Mouse (Mus musculus) left cerebral cortex, postnatal 10 days (tissue): ENCODE results near the gene Fam229a. TPM values are rescaled to one million over a fixed set of nuclear protein-coding genes. Genes with fewer than 3 reads are reported as not detected.
"Not testable (repeated sequence)": the region's sequence is repeated elsewhere in the genome, so short reads cannot be mapped to it uniquely, and the experiment has no call there.

Source experiments
- DNase-seq, 2 experiments: peaks; one replicate each; pipeline ENCODE4 v3.0.0; 2021 to 2022; ENCODE audit warnings: low spot score in 2 of 2, mixed read lengths in 1 of 2; ENCODE audit errors: extremely low spot score in 1 of 2
- intact Hi-C: fragments of 180-260 bp; cut with DNase I; formaldehyde crosslinking; loops from one replicate; pipeline ENCODE4 v1.15.1; 2025
- total RNA-seq, 2 experiments: library from RNA; stranded (reverse); gene quantifications; 2 replicates each; pipeline ENCODE4 v1.2.3; 2021

Gene Fam229a
- total RNA-seq, 2 experiments from 2014 or later: 1.8 TPM; not detected in 1

DNA sequence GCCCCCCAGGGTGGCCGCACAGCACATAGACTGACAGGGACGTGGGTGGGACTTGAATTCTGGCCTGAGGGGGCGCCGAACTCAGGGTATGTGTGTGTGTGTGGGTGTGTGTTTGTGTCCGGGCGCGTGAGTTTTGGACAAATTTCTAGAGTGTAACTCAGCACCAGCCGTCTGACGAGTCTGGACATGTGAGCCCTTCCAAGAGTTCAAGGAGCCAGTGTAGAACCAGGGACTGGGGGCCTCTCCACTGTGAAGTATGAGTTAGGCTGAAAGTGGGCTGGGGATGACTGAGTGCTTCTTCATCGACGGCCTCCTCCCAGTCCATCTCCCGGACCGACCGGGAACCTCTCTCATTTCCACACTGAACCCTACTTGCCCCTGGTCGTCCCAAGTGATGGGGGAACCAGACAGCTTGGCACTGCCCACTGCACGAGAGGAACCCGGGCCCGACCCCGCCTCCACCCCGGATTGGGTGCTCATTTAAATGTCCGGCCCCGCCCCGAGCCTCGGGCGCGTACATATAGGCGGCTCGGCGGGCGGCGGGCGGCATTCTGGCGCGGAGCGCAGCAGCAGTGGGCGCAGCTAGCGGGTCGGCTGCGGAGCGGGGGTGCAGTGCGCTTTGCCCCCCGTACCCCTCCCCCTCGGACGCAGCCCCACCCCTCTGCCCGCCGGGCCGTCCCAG is 22.2 kb downstream of the Fam229a start, which contains the start of gene Marcksl1:
TSS of gene Marcksl1 (plus strand) at position 496 of the 682 bp plus-strand sequence.
- intact Hi-C loops: no loop called here

DNA sequence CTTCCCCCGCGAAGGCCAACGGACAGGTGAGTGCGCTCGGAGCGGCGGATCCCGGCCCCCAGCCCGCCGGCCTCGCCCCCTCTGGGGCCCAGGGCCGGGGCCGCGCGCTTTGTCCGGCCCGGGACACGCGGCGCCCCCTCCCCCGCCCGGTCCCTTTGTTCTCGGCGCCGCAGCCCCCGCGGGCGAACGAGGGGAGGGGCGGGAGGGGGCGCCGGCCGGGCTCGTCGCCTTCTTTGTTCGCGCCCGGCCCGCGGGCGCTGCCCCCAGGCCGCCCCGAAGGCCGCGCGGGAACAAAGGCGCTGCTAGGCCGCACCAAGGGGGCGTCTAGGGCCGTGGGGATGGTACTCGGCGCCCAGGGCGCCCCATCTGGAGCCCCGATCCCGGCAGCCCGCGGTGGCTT is 22.9 kb downstream of the Fam229a start:
- intact Hi-C loops: no loop called here
- no peak for DNase-seq

More for the DNA sequence above, 22.2 kb downstream of the Fam229a start, which contains the start of gene Marcksl1:
- DNase-seq: peak; percentile 90 to 95

DNA sequence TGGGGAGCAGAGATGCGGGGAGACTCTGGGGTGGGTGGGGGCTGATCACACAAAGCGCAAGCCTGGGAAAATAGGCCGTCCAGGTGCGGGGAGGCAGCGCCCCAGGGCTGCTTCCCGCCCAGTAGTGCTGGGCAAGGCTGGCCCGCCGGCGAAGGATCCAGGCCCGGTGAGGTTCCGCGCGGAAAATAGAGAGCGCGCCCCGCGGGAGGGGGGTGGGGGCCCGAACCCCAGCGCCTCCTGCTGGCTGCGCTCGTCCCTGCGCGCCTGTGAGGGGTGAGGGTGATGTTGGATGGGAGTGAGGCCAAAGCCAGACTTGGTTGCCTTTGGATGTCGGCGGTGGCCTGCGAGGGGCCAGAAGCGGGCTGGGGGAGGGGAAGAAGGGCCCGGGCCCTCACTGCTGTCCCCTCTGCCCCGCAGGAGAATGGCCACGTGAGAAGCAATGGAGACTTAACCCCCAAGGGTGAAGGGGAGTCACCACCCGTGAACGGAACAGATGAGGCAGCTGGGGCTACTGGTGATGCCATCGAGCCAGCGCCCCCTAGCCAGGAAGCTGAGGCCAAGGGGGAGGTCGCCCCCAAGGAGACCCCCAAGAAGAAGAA is 23.4 kb downstream of the Fam229a start:
- DNase-seq: peak; percentile 63 to 82
- intact Hi-C loops: no loop called here

DNA sequence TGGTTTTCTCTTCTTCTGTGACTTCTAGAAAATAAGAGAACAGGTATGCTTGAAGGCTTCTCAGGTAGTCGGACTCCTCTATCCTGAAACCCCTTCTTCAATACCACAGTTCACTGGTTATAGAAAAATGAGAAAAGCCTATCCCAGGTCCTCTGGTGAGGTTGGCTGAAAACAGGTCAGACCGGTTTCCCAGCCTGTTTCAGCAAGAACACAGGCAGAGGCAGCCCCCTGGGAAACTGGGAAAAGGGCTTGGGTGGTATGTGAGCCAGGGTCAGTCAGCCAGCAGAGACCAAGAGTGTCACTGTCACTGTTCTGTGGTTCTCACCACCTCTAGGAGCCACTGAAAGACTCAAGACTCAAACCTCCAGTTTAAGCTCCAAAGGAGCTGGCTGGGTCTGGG is 25.9 kb downstream of the Fam229a start:
- intact Hi-C loops: no loop called here
- no peak for DNase-seq

DNA sequence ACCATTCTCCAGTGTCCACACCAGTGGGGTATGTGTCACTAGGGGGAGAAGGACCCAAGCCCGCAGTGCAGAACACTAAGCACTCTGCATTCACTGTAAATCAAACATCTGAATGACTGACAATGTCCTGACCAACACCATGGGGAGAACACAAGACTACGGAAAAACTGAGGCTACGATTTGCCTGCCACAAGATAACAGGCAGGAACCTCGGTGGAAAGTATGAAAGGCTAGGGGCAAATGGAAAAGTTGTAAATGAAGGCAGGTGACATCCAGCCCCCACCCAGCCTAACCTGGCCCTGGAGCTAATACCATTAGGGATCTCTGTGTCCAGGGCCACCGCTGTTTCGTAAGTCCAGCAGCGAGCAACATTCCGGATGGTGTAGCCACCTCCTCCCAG is 27.5 kb downstream of the Fam229a start:
- DNase-seq: no peak
- intact Hi-C loops: no loop called here

DNA sequence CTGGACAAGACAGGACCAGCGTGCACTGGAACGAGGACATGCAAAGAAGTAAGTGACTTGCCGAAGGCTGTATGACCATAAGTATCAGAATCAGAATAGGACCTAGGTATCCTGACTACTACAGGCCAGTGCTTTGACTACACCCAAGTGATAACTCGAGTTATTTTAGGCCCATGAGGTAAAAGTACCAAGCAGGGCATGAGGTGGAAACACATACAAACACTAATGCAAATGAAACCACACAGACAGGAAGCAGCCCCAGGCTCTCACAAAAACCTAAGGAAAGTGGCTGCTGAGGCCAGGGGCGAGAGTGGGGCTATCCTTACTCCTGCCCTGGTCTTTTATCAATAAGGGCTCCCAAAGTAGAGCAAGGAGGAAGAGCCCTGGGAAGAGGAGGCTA is 34.3 kb downstream of the Fam229a start:
- intact Hi-C loops: no loop called here
- no peak for DNase-seq

DNA sequence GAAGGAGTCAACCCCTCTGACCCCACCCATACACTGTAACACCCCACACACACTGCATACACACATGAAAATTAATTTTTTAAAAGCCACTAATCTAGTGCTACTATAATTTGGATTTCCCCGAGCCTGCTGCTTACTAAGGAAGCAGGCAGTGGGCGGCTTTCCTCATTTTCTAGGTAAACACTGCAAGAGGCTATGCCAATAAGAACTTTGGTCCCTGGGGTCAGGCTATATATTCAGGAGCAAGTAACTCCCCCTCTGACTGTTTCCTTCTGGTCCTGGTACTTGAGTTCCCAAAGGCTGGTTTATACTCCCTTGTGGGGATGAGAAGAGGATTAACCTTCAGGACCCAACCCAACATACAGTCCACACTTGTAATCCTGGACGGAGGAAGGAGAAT is 34.9 kb downstream of the Fam229a start:
- intact Hi-C loops: no loop called here
- DNase-seq: no peak

DNA sequence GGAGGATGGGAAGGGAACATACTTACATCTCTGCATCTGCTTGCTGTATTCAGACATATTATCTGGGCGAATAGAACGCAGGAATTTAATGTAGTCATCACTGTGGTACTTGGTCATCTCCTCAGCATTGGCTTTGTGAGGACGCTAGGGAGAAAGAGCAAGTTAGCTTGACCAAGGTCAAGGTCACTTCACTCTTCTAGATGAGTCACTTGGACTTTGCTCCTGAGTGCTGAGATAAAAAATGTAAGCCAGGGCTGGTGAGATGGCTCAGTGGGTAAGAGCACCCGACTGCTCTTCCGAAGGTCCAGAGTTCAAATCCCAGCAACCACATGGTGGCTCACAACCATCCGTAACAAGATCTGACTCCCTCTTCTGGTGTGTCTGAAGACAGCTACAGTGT is 37.9 kb downstream of the Fam229a start:
- DNase-seq, intact Hi-C loops: not testable (repeated sequence)

DNA sequence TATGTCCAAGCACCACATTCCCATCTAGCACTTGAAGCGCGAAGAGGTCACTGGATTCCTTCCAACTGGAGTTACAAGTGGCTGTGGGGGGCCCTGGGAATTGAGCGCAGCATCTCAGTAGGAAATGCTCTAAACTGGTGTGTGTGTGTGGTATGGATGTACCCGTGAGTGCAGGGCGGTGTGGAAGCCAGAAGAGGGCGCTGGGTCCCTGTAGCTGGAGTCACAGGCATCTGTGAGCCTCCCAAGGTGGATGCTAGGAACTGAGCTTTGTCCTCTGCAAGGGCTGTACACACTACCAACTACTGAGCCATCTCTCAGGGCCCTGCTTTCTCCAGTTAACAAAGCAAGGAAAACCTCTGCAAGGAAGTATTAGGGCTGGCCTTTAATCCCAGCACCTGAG is 49.0 kb downstream of the Fam229a start:
- peak in 1 of 2 experiments; percentile 37 for DNase-seq
- intact Hi-C loops: no loop called here

Other genes starting within 250 kb of the Fam229a start
- 10 to 100 TPM; 11.1 to 15.8 TPM for gene C77080, start 229.8 kb upstream of the Fam229a start, total RNA-seq
- gene Sync, start 203.6 kb upstream of the Fam229a start, total RNA-seq: 1 to 10 TPM; 1.7 TPM
- gene Rbbp4, start 155.8 kb upstream of the Fam229a start, total RNA-seq: 100 to 1,000 TPM; 124 to 134 TPM
- 10 to 100 TPM; 18.9 to 24.7 TPM for gene Zbtb8os, start 155.5 kb upstream of the Fam229a start, total RNA-seq
- gene Zbtb8a, start 113.1 kb upstream of the Fam229a start, total RNA-seq: 1 to 10 TPM; 7.6 to 8.5 TPM
- gene Zbtb8b, start 50.3 kb upstream of the Fam229a start, total RNA-seq: 1 to 10 TPM; 4.6 to 4.7 TPM
- 10 to 100 TPM; 40.8 to 46.6 TPM for gene Bsdc1, start 29.6 kb upstream of the Fam229a start, total RNA-seq
- 1 to 10 TPM in 1 of 2 experiments, under 1 TPM in 1; 0.36 to 1.1 TPM for gene Tssk3, start 168 bp upstream of the Fam229a start, total RNA-seq
- 100 to 1,000 TPM; 884 to 935 TPM for gene Marcksl1, start 22.4 kb downstream of the Fam229a start, total RNA-seq
- 10 to 100 TPM; 29.4 to 33.0 TPM for gene Hdac1, start 51.5 kb downstream of the Fam229a start, total RNA-seq
- gene Lck, start 82.5 kb downstream of the Fam229a start, total RNA-seq: 10 to 100 TPM in 1 of 2 experiments, 1 to 10 TPM in 1; 9.5 to 10.8 TPM
- gene Fam167b, start 87.4 kb downstream of the Fam229a start, total RNA-seq: under 1 TPM in 1 of 2 experiments, not detected in 1; 0.67 TPM
- 100 to 1,000 TPM; 141 to 151 TPM for gene Eif3i, start 109.5 kb downstream of the Fam229a start, total RNA-seq
- gene Tmem234, start 109.5 kb downstream of the Fam229a start, total RNA-seq: 100 to 1,000 TPM; 110 TPM
- 1 to 10 TPM; 3.0 to 3.2 TPM for gene Dcdc2b, start 123.1 kb downstream of the Fam229a start, total RNA-seq
- 10 to 100 TPM; 29.3 to 31.5 TPM for gene Iqcc, start 127.9 kb downstream of the Fam229a start, total RNA-seq
- gene Ccdc28b, start 132.8 kb downstream of the Fam229a start, total RNA-seq: 100 to 1,000 TPM; 123 to 130 TPM
- 10 to 100 TPM; 33.7 to 39.4 TPM for gene Txlna, start 149.9 kb downstream of the Fam229a start, total RNA-seq
- 10 to 100 TPM; 91.3 to 91.4 TPM for gene Kpna6, start 181.6 kb downstream of the Fam229a start, total RNA-seq
- gene Tmem39b, start 205.6 kb downstream of the Fam229a start, total RNA-seq: 10 to 100 TPM; 13.3 to 16.3 TPM